Mouse (Mus musculus): ENCODE data around the gene Gm614.

Gm614 gene

GRCm38 (mm10) chrX:101263892-101264291, at the start of gene Gm614:
Gm614 (minus strand) TSS chrX:101263992.
- in situ Hi-C loops (cut with MboI; ENCODE audit: low pct_unique_long_range_greater_than_20kb in 1 of 2, low sequenced_read_pairs in 2 of 2, unreplicated experiment in 1 of 2): no loop called here

DNA sequence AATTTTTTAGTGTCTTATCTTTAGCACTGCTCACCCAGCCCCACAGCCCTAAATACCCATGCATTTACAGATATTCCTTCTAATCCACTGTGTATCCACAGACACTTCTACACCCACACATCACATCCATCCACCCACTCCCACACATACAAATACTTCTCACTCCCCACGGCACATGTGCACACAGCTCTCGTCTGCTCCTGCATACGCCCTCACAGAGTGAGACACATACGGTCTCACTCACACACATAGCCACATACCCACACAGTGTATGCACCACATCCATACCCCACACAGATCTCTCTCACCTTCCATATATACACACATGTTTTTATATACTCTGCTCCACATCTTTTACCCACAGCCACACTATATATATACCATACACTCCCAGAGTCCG, 45.5 kb upstream of the Gm614 start:
- in situ Hi-C loops (cut with MboI; ENCODE audit: low pct_unique_long_range_greater_than_20kb in 1 of 2, low sequenced_read_pairs in 2 of 2, unreplicated experiment in 1 of 2): no loop called here

DNA sequence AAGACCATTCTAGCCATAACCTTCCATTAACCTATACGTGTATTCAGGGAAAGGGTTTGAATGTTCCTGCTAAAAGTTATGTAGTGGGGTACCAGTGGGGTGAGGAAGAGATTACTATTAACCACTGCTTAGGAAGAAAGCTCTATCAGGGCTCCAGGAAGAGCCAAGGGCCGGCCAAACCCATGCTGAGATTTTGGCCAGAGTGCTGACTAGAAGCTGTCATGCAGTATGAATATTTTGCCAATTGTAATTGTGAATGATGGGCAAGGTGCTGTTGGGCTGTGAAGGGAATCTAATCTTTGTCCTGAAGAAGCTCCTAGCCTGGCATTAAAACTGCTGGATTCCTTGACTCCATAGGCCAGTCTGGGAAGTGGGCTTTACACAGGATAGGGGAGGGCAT, 40.9 kb upstream of the Gm614 start:
- in situ Hi-C loops (cut with MboI; ENCODE audit: low pct_unique_long_range_greater_than_20kb in 1 of 2, low sequenced_read_pairs in 2 of 2, unreplicated experiment in 1 of 2): no loop called here

DNA sequence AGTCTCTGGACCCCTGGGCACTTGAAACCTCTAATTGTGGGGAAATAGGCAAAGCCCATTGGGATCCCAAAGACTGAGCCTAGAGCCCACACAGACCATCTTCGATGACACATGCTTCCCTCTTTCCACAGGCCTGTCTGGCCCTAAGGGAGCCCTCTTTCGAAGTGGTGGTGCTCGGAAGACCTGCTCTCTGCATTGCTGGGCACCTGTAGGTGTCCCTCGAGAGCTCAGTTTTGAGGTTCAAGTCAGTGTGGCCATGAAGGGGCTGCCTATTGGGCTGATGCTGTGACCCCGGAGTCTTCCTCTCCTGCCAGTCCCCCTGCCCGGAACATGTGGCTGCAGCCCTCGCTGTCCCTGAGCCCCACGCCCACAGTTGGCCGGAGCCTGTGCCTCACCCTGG, 37.9 kb upstream of the Gm614 start:
- in situ Hi-C loops (cut with MboI; ENCODE audit: low pct_unique_long_range_greater_than_20kb in 1 of 2, low sequenced_read_pairs in 2 of 2, unreplicated experiment in 1 of 2): no loop called here

DNA sequence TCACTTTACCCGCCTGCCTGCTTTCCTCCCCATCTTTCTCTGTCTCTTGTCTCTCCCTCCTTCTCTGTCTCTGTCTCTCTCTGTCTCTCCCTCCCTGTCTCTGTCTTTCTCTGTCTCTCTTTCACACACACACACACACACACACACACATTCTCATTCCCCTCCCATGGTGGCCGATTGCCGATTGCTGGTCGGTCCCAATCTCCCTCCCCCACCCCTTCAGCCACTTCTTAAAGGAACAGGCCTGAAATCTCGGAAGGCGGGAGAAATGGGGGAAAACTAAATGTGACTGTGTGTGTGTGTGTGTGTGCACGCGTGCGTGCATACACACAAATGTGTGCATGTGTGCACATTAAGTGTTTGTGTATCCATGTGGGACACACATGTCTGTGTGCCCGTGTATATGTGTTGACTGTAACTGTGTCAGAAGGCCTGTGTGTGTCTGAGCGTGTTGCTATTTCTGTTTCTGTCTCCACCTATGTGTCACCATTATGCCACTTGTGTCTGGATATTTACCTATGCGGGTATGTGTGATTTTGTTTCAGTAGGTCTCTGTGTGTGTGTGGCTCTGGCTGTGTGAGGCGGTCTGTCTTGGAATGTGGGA, 36.7 kb upstream of the Gm614 start:
- in situ Hi-C loops (cut with MboI; ENCODE audit: low pct_unique_long_range_greater_than_20kb in 1 of 2, low sequenced_read_pairs in 2 of 2, unreplicated experiment in 1 of 2): no loop called here

- in situ Hi-C loops (cut with MboI; ENCODE audit: low pct_unique_long_range_greater_than_20kb in 1 of 2, low sequenced_read_pairs in 2 of 2, unreplicated experiment in 1 of 2): no loop called here
Observed at GRCm38 (mm10) chrX:101299473-101300426, 36.0 kb upstream of the Gm614 start.

- in situ Hi-C loops (cut with MboI; ENCODE audit: low pct_unique_long_range_greater_than_20kb in 1 of 2, low sequenced_read_pairs in 2 of 2, unreplicated experiment in 1 of 2): no loop called here
Observed at GRCm38 (mm10) chrX:101299055-101299454, 35.3 kb upstream of the Gm614 start, which contains the start of gene Nlgn3. Nlgn3 (plus strand) TSS chrX:101299168.

DNA sequence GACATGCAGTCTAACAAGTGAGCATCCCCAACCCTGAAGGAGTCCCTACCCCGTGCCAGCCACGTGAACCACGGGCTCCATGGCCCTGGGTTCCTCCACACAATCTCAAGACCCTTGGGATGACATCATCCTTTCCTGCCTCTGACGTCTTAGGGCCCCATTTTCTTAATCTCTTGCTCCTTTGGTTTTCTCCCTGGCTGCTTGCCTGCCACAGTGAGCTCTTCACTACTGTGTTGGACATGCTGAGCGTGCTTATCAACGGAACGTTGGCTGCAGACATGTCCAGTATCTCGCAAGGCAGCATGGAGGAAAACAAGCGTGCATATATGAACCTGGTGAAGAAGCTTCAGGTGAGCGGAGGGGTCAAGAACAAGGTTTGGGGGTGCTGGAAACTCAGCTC, 26.3 kb upstream of the Gm614 start:
- in situ Hi-C loops (cut with MboI; ENCODE audit: low pct_unique_long_range_greater_than_20kb in 1 of 2, low sequenced_read_pairs in 2 of 2, unreplicated experiment in 1 of 2): no loop called here

DNA sequence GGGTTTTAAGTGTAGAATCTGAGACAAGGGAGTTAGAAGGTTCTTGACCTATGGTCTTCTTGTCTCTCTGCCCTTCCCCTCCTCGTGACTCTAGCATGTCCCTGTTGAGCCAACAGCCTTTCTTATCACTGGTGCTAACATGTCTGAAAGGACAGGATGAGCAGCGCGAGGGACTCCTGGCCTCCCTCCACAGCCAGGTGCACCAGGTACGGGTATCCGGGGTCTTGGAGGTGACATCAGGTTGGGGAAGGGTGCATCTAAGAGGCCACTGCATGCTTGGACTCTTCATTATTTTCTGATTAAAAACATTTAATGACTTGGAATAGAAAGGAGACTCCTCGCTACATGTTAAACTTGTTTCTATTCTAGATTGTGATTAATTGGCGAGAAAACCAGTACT, 25.2 kb upstream of the Gm614 start:
- in situ Hi-C loops (cut with MboI; ENCODE audit: low pct_unique_long_range_greater_than_20kb in 1 of 2, low sequenced_read_pairs in 2 of 2, unreplicated experiment in 1 of 2): no loop called here

DNA sequence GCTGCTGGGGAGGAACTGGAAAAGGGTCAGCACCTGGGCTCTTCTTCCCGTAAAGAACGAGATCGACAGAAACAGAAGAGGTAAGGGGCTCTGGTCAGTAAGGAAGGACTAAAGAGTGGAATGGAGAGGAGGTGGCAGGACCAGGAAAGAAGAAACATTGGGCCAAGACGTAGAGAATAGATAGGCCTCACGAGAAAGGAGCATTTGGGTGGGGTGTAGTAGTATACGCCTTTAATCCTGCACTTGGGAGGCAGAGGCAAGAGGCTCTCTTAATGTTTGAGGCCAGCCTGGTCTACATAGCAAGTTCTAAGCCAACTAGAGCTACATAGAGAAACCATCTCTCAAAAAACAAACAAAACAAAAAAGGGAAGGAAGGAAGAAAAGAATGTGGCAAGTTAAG, 24.6 kb upstream of the Gm614 start:
- in situ Hi-C loops (cut with MboI; ENCODE audit: low pct_unique_long_range_greater_than_20kb in 1 of 2, low sequenced_read_pairs in 2 of 2, unreplicated experiment in 1 of 2): no loop called here

DNA sequence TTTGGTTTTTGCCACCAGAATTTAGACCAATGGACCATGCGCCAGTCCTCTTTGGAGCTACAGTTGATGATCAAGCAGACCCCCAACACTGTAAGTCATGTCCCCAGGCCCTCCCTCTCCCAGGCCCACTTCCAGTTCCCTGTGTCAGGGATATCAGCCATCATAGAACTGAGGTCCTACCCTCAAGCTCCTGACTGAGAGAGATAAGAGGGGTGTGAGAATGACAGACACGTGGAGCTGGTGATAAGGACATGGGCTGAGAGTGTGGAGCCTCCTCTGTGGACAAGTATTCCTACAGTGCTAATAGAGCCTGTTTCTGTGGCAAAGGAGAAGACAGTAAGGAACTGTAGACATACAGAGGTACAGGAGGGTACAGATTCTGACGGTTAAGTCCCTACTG, 23.8 kb upstream of the Gm614 start:
- in situ Hi-C loops (cut with MboI; ENCODE audit: low pct_unique_long_range_greater_than_20kb in 1 of 2, low sequenced_read_pairs in 2 of 2, unreplicated experiment in 1 of 2): no loop called here

DNA sequence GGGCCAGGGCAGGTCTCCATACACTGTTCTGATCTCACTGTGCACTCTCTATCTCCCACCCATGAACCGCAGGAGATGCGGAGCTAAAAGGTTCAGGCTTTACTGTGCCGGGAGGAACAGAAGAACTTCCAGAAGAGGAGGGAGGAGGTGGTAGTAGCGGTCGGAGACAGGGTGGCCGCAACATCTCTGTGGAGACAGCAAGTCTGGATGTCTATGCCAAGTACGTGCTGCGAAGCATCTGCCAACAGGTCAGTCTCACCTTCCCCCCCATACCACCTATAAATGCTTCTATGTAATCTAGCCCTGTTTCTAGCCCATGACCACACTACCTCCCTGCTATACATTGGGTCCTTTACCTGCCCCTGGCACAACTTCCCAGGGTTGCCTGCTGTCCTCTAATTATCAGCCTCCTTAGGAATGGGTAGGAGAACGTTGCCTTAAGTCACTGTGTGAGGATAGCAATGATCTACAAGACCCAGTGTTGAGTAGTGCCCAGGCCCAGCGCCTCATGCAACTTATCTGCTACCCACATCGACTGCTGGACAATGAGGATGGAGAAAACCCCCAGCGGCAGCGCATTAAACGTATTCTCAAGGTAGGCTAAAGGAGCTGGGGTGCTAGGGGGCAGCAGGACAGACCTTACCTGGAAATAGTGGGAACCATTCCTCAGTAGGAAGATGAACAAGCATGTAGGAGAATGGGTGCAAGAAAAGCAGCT, 22.3 kb upstream of the Gm614 start:
- in situ Hi-C loops (cut with MboI; ENCODE audit: low pct_unique_long_range_greater_than_20kb in 1 of 2, low sequenced_read_pairs in 2 of 2, unreplicated experiment in 1 of 2): no loop called here

DNA sequence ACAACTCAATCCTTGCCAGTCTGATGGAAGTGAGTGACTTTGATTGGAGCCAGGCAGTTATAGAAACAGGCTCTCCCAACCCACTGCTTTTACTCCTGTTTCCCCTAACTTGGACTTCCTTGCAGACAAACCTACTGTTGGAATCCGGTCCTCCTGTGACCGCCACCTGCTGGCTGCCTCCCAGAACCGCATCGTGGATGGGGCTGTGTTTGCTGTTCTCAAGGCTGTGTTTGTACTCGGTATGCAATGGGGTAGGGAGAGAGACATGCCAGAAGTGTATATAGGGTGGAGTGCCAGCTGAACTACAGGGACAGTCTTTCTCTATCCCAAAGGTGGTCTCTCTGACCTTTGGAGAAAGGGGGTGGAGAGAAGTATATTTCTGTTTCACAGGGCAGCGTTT, 21.7 kb upstream of the Gm614 start:
- in situ Hi-C loops (cut with MboI; ENCODE audit: low pct_unique_long_range_greater_than_20kb in 1 of 2, low sequenced_read_pairs in 2 of 2, unreplicated experiment in 1 of 2): no loop called here

GRCm38 (mm10) chrX:101282813-101283212, 19.0 kb upstream of the Gm614 start:
- in situ Hi-C loops (cut with MboI; ENCODE audit: low pct_unique_long_range_greater_than_20kb in 1 of 2, low sequenced_read_pairs in 2 of 2, unreplicated experiment in 1 of 2): no loop called here

DNA sequence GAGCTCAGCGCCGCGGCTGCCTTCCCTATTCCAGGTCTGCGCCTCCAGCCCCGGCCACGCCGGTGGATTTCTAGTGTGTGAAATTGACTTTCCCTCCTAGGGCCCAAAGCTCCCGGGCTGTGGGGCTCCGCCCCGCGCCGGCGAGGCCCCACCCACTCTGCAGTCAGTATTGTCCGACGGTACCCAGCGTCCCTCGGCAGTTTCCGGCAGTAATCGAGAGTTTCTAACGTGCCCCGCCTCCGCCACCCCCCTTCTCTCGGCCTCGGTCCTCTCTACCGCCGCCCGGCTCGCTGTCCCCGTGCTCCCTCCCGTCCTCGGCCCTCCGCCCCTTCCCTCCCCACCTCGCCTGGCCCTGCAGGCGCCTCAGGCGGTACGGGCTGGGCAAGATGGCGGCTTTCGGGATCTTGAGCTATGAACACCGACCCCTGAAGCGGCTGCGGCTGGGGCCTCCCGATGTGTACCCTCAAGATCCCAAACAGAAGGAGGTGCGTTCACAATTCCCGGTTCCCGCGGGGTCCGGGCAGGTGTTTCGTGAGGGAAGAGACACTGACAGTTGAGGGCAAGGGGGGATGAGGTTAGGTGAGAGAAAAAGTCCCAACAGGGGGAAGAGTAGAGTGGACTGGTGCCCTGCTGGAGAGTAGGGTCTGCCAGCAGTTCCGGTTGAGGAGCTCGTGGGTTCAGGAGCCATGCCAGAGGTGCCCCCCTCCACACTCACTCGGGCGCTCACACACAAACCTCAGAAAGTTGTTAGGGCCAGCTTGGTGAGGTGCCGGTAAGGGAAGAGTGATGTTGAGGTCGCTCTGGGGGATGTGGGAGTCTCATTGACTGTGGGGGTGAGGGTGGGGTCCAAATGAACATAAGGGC, 10.3 kb upstream of the Gm614 start, which contains the start of gene Med12:
Gene Med12 (plus strand): TSS at position 156 of the 864 bp plus-strand sequence.
- in situ Hi-C loops (cut with MboI; ENCODE audit: low pct_unique_long_range_greater_than_20kb in 1 of 2, low sequenced_read_pairs in 2 of 2, unreplicated experiment in 1 of 2): no loop called here

DNA sequence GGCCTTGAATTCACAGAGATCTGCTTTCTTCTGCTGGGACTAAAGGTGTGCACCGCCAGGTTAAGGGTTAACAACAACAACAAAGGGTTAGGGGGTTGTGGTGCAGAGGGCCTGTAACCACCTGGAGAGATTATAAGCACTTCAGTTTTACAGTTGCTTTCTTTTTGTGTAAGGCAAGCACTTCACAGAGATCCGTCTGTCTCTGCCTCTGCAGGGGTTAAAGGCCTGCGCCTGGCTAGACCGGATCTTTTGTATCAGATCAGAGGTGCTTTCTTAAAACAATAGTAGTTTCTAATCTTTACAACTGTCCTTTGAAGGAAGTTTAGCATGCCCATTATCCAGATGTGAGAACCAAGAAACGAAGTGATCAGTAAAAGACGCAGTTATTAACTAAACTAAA, 9.6 kb upstream of the Gm614 start:
- in situ Hi-C loops (cut with MboI; ENCODE audit: low pct_unique_long_range_greater_than_20kb in 1 of 2, low sequenced_read_pairs in 2 of 2, unreplicated experiment in 1 of 2): no loop called here

- in situ Hi-C loops (cut with MboI; ENCODE audit: low pct_unique_long_range_greater_than_20kb in 1 of 2, low sequenced_read_pairs in 2 of 2, unreplicated experiment in 1 of 2): no loop called here
Observed at GRCm38 (mm10) chrX:101268755-101269124, 4.9 kb upstream of the Gm614 start, which contains the start of gene Gm20489. Gm20489 (minus strand) TSS chrX:101269023.

- in situ Hi-C loops (cut with MboI; ENCODE audit: low pct_unique_long_range_greater_than_20kb in 1 of 2, low sequenced_read_pairs in 2 of 2, unreplicated experiment in 1 of 2): no loop called here
Observed at GRCm38 (mm10) chrX:101268025-101268754, 4.4 kb upstream of the Gm614 start, which contains the start of gene Il2rg. Il2rg (minus strand) TSS chrX:101268255.
